Mouse (Mus musculus) heart, postnatal 0 days (tissue): ENCODE measurements around the gene Wnt2. TPM values are rescaled to one million over a fixed set of nuclear protein-coding genes. Genes with fewer than 3 reads are reported as not detected.

ENCODE experiments used
- ATAC-seq: fragments of 200-750 bp; cut with Nextera tagmentation; 2 replicates; pipeline ENCODE4 v1.8.0; 2017; ENCODE audit warnings: low read depth, moderate number of reproducible peaks, moderate library complexity; ENCODE audit not compliant: insufficient read depth
- DNase-seq: peaks from one replicate; pipeline ENCODE4 v3.0.0-alpha.2; 2016; ENCODE audit warnings: low spot score
- H3K27ac ChIP-seq: fragments of 300-500 bp; sonication (generic); 2 replicates; pipeline ENCODE4 v1.5.1; 2014; ENCODE audit warnings: low read depth, mild to moderate bottlenecking
- H3K27me3 ChIP-seq: fragments of 300-500 bp; sonication (generic); 2 replicates; pipeline ENCODE4 v1.6.1; 2014; ENCODE audit warnings: low read length, mixed read lengths; ENCODE audit not compliant: control insufficient read depth, insufficient read depth
- H3K36me3 ChIP-seq: fragments of 300-500 bp; sonication (generic); replicated peaks from 2 replicates; pipeline ENCODE4 v1.6.1; 2014; ENCODE audit warnings: low read length, mixed read lengths; ENCODE audit not compliant: control insufficient read depth, insufficient read depth
- H3K4me1 ChIP-seq: fragments of 300-500 bp; sonication (generic); 2 replicates; pipeline ENCODE4 v1.6.1; 2014; ENCODE audit warnings: antibody characterized with exemption; ENCODE audit not compliant: control insufficient read depth, insufficient read depth
- H3K4me2 ChIP-seq: fragments of 300-500 bp; sonication (generic); 2 replicates; pipeline ENCODE4 v1.6.1; 2014; ENCODE audit warnings: low read depth, mild to moderate bottlenecking, low read length, moderate library complexity
- H3K4me3 ChIP-seq: fragments of 300-500 bp; sonication (generic); 2 replicates; pipeline ENCODE4 v1.5.1; 2014; ENCODE audit warnings: low read depth, low read length
- H3K9ac ChIP-seq: fragments of 300-500 bp; sonication (generic); replicated peaks from 2 replicates; pipeline ENCODE4 v1.6.1; 2014; ENCODE audit warnings: low read depth, low read length, mixed read lengths
- H3K9me3 ChIP-seq: fragments of 300-500 bp; sonication (generic); replicated peaks from 2 replicates; pipeline ENCODE4 v1.6.1; 2016; ENCODE audit warnings: low read length; ENCODE audit not compliant: control insufficient read depth
- CTCF ChIP-seq: IDR thresholded peaks from 2 replicates; pipeline ENCODE4 v1.5.1; 2016; ENCODE audit warnings: antibody characterized with exemption, control low read depth, low read depth
- EP300 ChIP-seq: IDR thresholded peaks from 2 replicates; pipeline ENCODE4 v1.6.1; 2016; ENCODE audit warnings: antibody characterized with exemption, low read depth
- WGBS: fragments of 180-500 bp; shearing (Covaris S2); extraction: QIAGEN DNeasy Blood & Tissue Kit; methylation state at CpG from one replicate; pipeline ENCODE4 v1.1.7; 2014; 5-methylcytosine and 5-hydroxymethylcytosine counted together
- polyA plus RNA-seq: library from polyadenylated mRNA; unstranded; fragments of >200 nt; fragmentation: Nextera tagmentation; extraction: Ambion mirVana; gene quantifications from 2 replicates; pipeline ENCODE4 v1.2.1, GENCODE M21; 2015
- total RNA-seq: library from RNA; depleted of rRNA; stranded (reverse); fragments of >200 nt; gene quantifications from 2 replicates; pipeline ENCODE4 v1.2.3, GENCODE M21; 2014; ENCODE audit warnings: low replicate concordance

Gene Wnt2
- total and polyA plus RNA-seq, 2 experiments from 2014 or later = 2.3 to 3.6 TPM

GRCm38 (mm10) chr6:18051702-18052101 lies 21.3 kb upstream of the Wnt2 start:
- H3K4me2 ChIP-seq = no peak overlapping the region
- 81% methylated on average over 5 of the region's 5 CpGs for WGBS
- no peaks in the 10 kb centered on the region for H3K36me3 ChIP-seq
- H3K4me1 ChIP-seq = no peaks in the 10 kb centered on the region
- H3K4me3 ChIP-seq = no peak overlapping the region
- no peak for TF ChIP-seq EP300
- TF ChIP-seq CTCF = no peak
- H3K27me3 ChIP-seq = no peaks in the 10 kb centered on the region
- no peaks in the 10 kb centered on the region for H3K9me3 ChIP-seq
- no peak for DNase-seq
- no peak overlapping the region for H3K27ac ChIP-seq
- no peak overlapping the region for H3K9ac ChIP-seq
- ATAC-seq = no peak

- no peaks in the 10 kb centered on the region for H3K9me3 ChIP-seq
Observed at GRCm38 (mm10) chr6:18044299-18044698, 13.9 kb upstream of the Wnt2 start.

GRCm38 (mm10) chr6:18043172-18043571 lies 12.8 kb upstream of the Wnt2 start:
- no peaks in the 10 kb centered on the region for H3K27me3 ChIP-seq

More at GRCm38 (mm10) chr6:18044299-18044698, 13.9 kb upstream of the Wnt2 start:
- WGBS = 66% methylated on average over 4 of the region's 4 CpGs
- ATAC-seq = no peak
- DNase-seq = no peak
- Histone ChIP-seq H3K36me3 (no peaks in the 10 kb centered on the region), H3K4me2 (no peak overlapping the region), H3K27me3 (no peaks in the 10 kb centered on the region), H3K9ac (no peak overlapping the region), H3K4me1 (no peaks in the 10 kb centered on the region), H3K4me3 (no peak overlapping the region), H3K27ac (no peak overlapping the region)
- no peak for TF ChIP-seq CTCF
- TF ChIP-seq EP300 = no peak

GRCm38 (mm10) chr6:18032271-18032670 lies 1.9 kb upstream of the Wnt2 start:
- Histone ChIP-seq H3K4me2 (peak overlapping the region; percentile 85), H3K36me3 (no peaks in the 10 kb centered on the region), H3K27ac (no peak overlapping the region), H3K4me3 (peak overlapping the region; percentile 53), H3K27me3 (peaks cover 36% of the 10 kb centered on the region), H3K9me3 (no peaks in the 10 kb centered on the region), H3K9ac (no peak overlapping the region), H3K4me1 (peaks cover 12% of the 10 kb centered on the region; the same call in 1 of the 2 replicates)
- no peak for TF ChIP-seq CTCF
- TF ChIP-seq EP300 = no peak
- WGBS = 33% methylated on average over 6 of the region's 6 CpGs
- no peak for ATAC-seq
- DNase-seq = no peak

More at GRCm38 (mm10) chr6:18043172-18043571, 12.8 kb upstream of the Wnt2 start:
- DNase-seq (no peak), ATAC-seq (no peak)
- H3K36me3 ChIP-seq = no peaks in the 10 kb centered on the region
- H3K4me2 ChIP-seq = no peak overlapping the region
- H3K27ac ChIP-seq = no peak overlapping the region
- no peak overlapping the region for H3K4me3 ChIP-seq
- no peak for TF ChIP-seq CTCF
- H3K9ac ChIP-seq = no peak overlapping the region
- H3K4me1 ChIP-seq = no peaks in the 10 kb centered on the region
- 79% methylated on average over 5 of the region's 5 CpGs for whole genome bisulfite sequencing
- no peaks in the 10 kb centered on the region for H3K9me3 ChIP-seq

- no peaks in the 10 kb centered on the region for H3K36me3 ChIP-seq
- peaks cover 36% of the 10 kb centered on the region for H3K27me3 ChIP-seq
- H3K9ac ChIP-seq = no peak overlapping the region
- H3K4me1 ChIP-seq = peaks cover 12% of the 10 kb centered on the region; the same call in 1 of the 2 replicates
- H3K4me3 ChIP-seq = peak overlapping the region; percentile 53
- H3K4me2 ChIP-seq = peak overlapping the region; percentile 85
- H3K9me3 ChIP-seq = no peaks in the 10 kb centered on the region
- WGBS = 1% methylated on average over 27 of the region's 29 CpGs
- TF ChIP-seq EP300 = no peak
- TF ChIP-seq CTCF = no peak
- ATAC-seq = peak; percentile 86
- H3K27ac ChIP-seq = no peak overlapping the region
- DNase-seq = peak; percentile 49
Observed at GRCm38 (mm10) chr6:18031509-18032010, 1.2 kb upstream of the Wnt2 start.

GRCm38 (mm10) chr6:18030868-18031508 lies 603 bp upstream of the Wnt2 start:
- no peaks in the 10 kb centered on the region for H3K36me3 ChIP-seq
- TF ChIP-seq CTCF = no peak
- no peak for TF ChIP-seq EP300
- H3K4me1 ChIP-seq = peaks cover 12% of the 10 kb centered on the region; the same call in 1 of the 2 replicates
- H3K27ac ChIP-seq = no peak overlapping the region
- H3K27me3 ChIP-seq = peaks cover 36% of the 10 kb centered on the region
- H3K9ac ChIP-seq = no peak overlapping the region
- H3K9me3 ChIP-seq = no peaks in the 10 kb centered on the region
- WGBS = 6% methylated on average over 12 of the region's 12 CpGs
- ATAC-seq = peak; percentile 21; the same call in 1 of the 2 replicates
- H3K4me2 ChIP-seq = peak overlapping the region; percentile 85
- DNase-seq = peak; percentile 26
- H3K4me3 ChIP-seq = peak overlapping the region; percentile 53
